Comparison of ENCODE assay signal across 29 mouse cellular contexts in genomic region chr1:132509771-132510170, GRCm38 (mm10). TPM values are rescaled to one million over a fixed set of nuclear protein-coding genes. Genes with fewer than 3 reads are reported as not detected.
DNase-seq lines count a peak whose midpoint lies in the region; ATAC-seq lines count a peak whose summit lies in the region.
"Had no signal": no experiment of that assay in that cellular context is flagged by ENCODE, and none has a peak within 500 bp of the region (broad histone marks: within the 10 kb centered on the region; RNA-seq: fewer than 3 reads in every experiment).

No protein-coding gene starts in this region.

- no peak overlapping the region for H3K9ac ChIP-seq in neural tube, embryonic 13.5 days
- H3K9ac ChIP-seq in neural tube, embryonic 15.5 days (replicated peaks): no peak overlapping the region
- H3K9ac ChIP-seq: embryonic facial prominence, embryonic 12.5 days; limb, embryonic 12.5 days; lung, embryonic 15.5 days had no signal

- ATAC-seq in cerebellum, adult (ENCODE audit: insufficient number of reproducible peaks, low FRiP score, low TSS enrichment): no peak
- ATAC-seq in neural tube, embryonic 13.5 days (ENCODE audit: low read depth): no peak
- ATAC-seq in neural tube, embryonic 15.5 days (ENCODE audit: low FRiP score): no peak
- ATAC-seq: activated CD4-positive, CD25-positive, alpha-beta regulatory T cell, adult 4 months had no signal

- no peaks in the 10 kb centered on the region for H3K9me3 ChIP-seq in neural tube, embryonic 13.5 days
- H3K9me3 ChIP-seq in neural tube, embryonic 15.5 days (replicated peaks): no peaks in the 10 kb centered on the region
- H3K9me3 ChIP-seq: embryonic facial prominence, embryonic 12.5 days; hindbrain, embryonic 10.5 days; limb, embryonic 12.5 days; lung, embryonic 15.5 days had no signal

- peaks cover 13% of the 10 kb centered on the region; the same call in 1 of the 2 replicates for H3K4me1 ChIP-seq in neural tube, embryonic 13.5 days (replicated peaks)
- peaks cover 8% of the 10 kb centered on the region; the same call in 1 of the 2 replicates for H3K4me1 ChIP-seq in neural tube, embryonic 15.5 days
- H3K4me1 ChIP-seq: embryonic facial prominence, embryonic 12.5 days had no signal

- H3K27me3 ChIP-seq in neural tube, embryonic 13.5 days: no peaks in the 10 kb centered on the region
- no peaks in the 10 kb centered on the region for H3K27me3 ChIP-seq in neural tube, embryonic 15.5 days (replicated peaks)
- H3K27me3 ChIP-seq: embryonic facial prominence, embryonic 12.5 days; limb, embryonic 12.5 days; lung, embryonic 15.5 days had no signal

- H3K36me3 ChIP-seq in neural tube, embryonic 13.5 days: peaks cover 48% of the 10 kb centered on the region
- peaks cover 32% of the 10 kb centered on the region for H3K36me3 ChIP-seq in neural tube, embryonic 15.5 days

- no peak overlapping the region for H3K4me2 ChIP-seq in neural tube, embryonic 13.5 days
- H3K4me2 ChIP-seq in neural tube, embryonic 15.5 days: no peak overlapping the region
- H3K4me2 ChIP-seq: embryonic facial prominence, embryonic 12.5 days; limb, embryonic 12.5 days; lung, embryonic 15.5 days had no signal

- WGBS in neural tube, embryonic 13.5 days: 91% methylated on average over 5 of the region's 5 CpGs
- 87% methylated on average over 5 of the region's 5 CpGs for WGBS in neural tube, embryonic 15.5 days

- H3K27ac ChIP-seq in neural tube, embryonic 13.5 days (replicated peaks): peak overlapping the region; percentile 52; the same call in 1 of the 2 replicates
- no peak overlapping the region for H3K27ac ChIP-seq in neural tube, embryonic 15.5 days (replicated peaks)
- H3K27ac ChIP-seq: embryonic facial prominence, embryonic 12.5 days; hindbrain, embryonic 10.5 days; left cerebral cortex, adult 2 months; limb, embryonic 12.5 days; lung, embryonic 15.5 days had no signal

- H3K4me3 ChIP-seq in neural tube, embryonic 13.5 days: no peak overlapping the region
- no peak overlapping the region for H3K4me3 ChIP-seq in neural tube, embryonic 15.5 days (replicated peaks)
- H3K4me3 ChIP-seq: embryonic facial prominence, embryonic 12.5 days; hindbrain, embryonic 10.5 days; layer of hippocampus, adult 2 months; left cerebral cortex, adult 2 months; limb, embryonic 12.5 days; lung, embryonic 15.5 days had no signal

- DNase-seq in cerebellum, adult 11 months: peak; percentile 20
- DNase-seq in heart, adult 11 months: peak; percentile 76
- DNase-seq in heart, adult 8-10 months (ENCODE audit: low spot score): no peak
- peak; percentile 18 to 38 for DNase-seq in cerebellum, postnatal 36 days
- no peak for DNase-seq in spleen, adult 12 weeks (ENCODE audit: low spot score)
- DNase-seq: adrenal gland, adult 2 months; adrenal gland, postnatal 36 days; heart, postnatal 14 days; kidney, adult 18-20 months; kidney, postnatal 36 days; midbrain, embryonic 14.5 days; right cerebral cortex, postnatal 25 days; spleen, adult 18-20 months; thymus, adult 18-20 months; thymus, postnatal 25 days had no signal

RNA-seq across cellular contexts. Expression of gene Tmem81, which starts 3.7 kb away (rescaled TPM):
- 1 to 10 TPM; 1.5 to 2.6 (median 1.8) TPM for total RNA-seq in heart, adult 8-10 months (2022)
- 1.0 and 1.1 TPM in 2 replicates for polyA plus RNA-seq in neural tube, embryonic 13.5 days (2015; fragmentation: Nextera tagmentation; extraction: Ambion mirVana)
- 0.70 and 0.73 TPM in 2 replicates for polyA plus RNA-seq in neural tube, embryonic 15.5 days (2015; fragmentation: Nextera tagmentation; extraction: Ambion mirVana)

RNA-seq across cellular contexts. Expression of gene Rbbp5, which starts 32.6 kb away (rescaled TPM):
- total RNA-seq in heart, adult 8-10 months (2022): 10 to 100 TPM; 15.8 to 29.0 (median 21.0) TPM
- 48.9 and 49.5 TPM in 2 replicates for polyA plus RNA-seq in neural tube, embryonic 13.5 days (2015; fragmentation: Nextera tagmentation; extraction: Ambion mirVana)
- polyA plus RNA-seq in neural tube, embryonic 15.5 days (2015; fragmentation: Nextera tagmentation; extraction: Ambion mirVana): 42.6 and 42.8 TPM in 2 replicates

RNA-seq across cellular contexts. Expression of gene Cntn2, which starts 33.3 kb away (rescaled TPM):
- 1 to 10 TPM; 2.7 to 4.6 (median 3.5) TPM for total RNA-seq in heart, adult 8-10 months (2022)
- 84.9 and 102 TPM in 2 replicates for polyA plus RNA-seq in neural tube, embryonic 13.5 days (2015; fragmentation: Nextera tagmentation; extraction: Ambion mirVana)
- polyA plus RNA-seq in neural tube, embryonic 15.5 days (2015; fragmentation: Nextera tagmentation; extraction: Ambion mirVana): 17.7 and 22.1 TPM in 2 replicates
- total RNA-seq: adrenal gland, adult 2 months; adrenal gland, postnatal 36 days; gastrocnemius, adult 8-10 months; megakaryocyte progenitor cell, adult 5-6 weeks; monocyte, adult 5-6 weeks had no signal
- polyA plus RNA-seq: activated CD4-positive, CD25-positive, alpha-beta regulatory T cell, adult 4 months; C2C12 had no signal

Comparison
In these comparisons a context has a peak if more than half of its experiments do, and no peak if none do; other contexts are left out.
1. DNase-seq: peak in cerebellum, adult 11 months (single experiment), heart, adult 11 months (single experiment) and cerebellum, postnatal 36 days (2 of 2); none in heart, adult 8-10 months (single experiment) and spleen, adult 12 weeks (single experiment).